Mouse (Mus musculus) urinary bladder, postnatal 36 days (tissue): ENCODE measurements around the gene Frs3.
"Not testable (repeated sequence)": the region's sequence is repeated elsewhere in the genome, so short reads cannot be mapped to it uniquely, and the experiment has no call there.

ENCODE experiments used
- DNase-seq, 2 experiments: peaks; one replicate each; pipeline ENCODE4 v3.0.0; 2022; ENCODE audit warnings: low spot score in 2 of 2, mixed read lengths in 1 of 2

Frs3 gene

DNA sequence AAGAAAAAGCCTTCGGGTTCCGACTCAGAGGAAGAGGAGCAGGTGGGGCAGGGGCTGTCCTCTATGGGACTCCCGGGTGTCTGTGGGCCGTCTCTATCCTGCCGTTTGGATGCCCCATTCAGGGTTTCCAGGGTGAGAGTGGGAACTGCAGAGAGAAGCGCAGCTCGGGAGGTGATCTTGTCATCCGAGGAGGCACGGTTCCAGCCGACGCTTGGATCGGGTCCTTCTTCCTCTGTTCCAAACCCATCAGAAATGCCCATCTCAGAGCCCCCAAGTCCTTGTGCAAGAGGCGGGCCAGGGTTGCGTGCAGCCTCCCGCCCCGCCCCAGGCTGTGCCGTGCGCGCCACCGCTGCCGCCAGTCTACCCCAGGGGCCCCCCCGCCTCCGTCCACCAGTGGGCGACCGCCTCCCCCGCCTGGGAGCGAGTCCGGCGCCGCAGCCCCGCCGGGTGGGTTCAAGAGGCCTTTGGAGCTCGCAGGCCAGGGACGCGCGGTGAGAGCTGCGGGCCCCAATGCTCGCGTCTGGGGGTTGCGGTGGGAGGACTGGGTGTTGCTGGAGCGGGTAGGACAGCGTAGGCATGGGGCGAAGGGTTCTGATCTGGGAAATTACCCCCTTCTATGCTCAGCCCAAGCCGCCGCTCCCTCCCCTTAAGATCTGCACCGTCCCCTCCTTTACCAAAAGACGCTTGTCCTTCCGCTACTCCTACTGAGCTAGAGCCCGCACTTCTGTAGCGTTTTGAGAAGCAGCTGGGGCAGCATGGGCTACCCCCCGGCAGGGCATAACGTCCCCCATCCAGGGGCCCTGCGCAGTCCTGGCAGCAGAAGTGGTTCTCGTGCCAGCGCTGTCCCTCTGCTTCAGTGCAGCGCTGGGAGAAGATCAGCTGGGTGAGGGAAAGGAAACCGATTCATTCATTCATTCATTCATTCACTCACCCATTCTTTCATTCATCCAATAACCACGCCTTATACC, at the start of gene Frs3:
Frs3 (plus strand) TSS at position 423 of the 968 bp plus-strand sequence.
- DNase-seq = peak in 1 of 2 experiments; percentile 55

DNA sequence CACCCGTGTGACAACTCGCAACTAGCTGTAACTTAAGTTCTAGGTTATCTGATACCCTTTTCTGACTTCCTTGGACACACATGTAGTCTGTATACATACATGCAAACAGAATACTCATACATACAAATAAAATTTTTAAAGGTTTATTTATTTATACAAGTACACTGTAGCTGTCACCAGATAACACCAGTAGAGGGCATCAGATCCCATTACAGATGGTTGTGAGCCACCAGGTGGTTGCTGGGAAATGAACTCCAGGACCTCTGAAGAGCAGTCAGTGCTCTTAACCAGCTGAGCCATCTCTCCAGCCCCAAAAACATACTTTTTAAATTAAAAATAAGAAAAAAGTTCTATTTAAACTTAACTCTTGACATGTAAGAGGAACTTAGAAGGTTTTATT, 45.8 kb upstream of the Frs3 start:
- DNase-seq = no peak

- peak; percentile 32 to 40 for DNase-seq
Observed at GRCm38 (mm10) chr17:47646683-47647082, 42.1 kb upstream of the Frs3 start.

DNA sequence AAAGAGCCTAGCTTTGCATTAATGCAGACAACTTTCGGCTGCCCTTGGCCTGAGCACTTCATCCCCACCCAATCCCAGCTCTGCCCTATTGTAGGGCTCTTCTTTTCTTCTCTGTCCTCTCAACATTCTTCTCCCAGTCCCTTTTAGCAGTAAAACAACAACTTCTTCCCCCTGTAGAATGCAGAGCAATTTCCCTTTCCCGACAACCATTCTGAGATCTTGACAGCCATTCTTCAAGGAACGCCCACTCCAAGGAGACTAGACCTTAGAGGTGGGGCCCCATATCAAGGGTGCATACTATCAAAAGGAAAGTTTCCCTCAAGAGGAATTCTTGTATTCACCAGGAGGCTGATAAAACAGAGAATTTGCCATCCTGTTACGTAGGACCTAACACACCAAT, 39.9 kb upstream of the Frs3 start:
- no peak for DNase-seq

GRCm38 (mm10) chr17:47651953-47652352, 36.9 kb upstream of the Frs3 start:
- no peak for DNase-seq

DNA sequence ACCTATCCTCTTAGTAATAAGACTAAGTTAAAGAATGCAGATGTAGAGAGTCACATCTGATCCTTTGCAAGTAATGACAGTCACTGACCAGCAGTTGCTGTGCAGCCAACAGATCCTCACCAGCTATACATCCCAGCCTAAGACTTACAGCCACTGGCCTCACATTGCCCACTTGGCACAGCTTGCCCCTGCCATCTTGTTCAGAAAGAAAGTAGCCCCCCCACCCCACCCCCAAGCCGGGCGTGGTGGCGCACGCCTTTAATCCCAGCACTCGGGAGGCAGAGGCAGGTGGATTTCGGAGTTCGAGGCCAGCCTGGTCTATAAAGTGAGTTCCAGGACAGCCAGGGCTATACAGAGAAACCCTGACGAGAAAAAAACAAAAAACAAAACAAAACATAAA, 34.5 kb upstream of the Frs3 start:
- not testable (repeated sequence) for DNase-seq

- no peak for DNase-seq
Observed at GRCm38 (mm10) chr17:47655697-47656096, 33.1 kb upstream of the Frs3 start.

GRCm38 (mm10) chr17:47657901-47658300, 30.9 kb upstream of the Frs3 start:
- no peak for DNase-seq

- no peak for DNase-seq
Observed at GRCm38 (mm10) chr17:47658741-47659243, 30.0 kb upstream of the Frs3 start.

DNA sequence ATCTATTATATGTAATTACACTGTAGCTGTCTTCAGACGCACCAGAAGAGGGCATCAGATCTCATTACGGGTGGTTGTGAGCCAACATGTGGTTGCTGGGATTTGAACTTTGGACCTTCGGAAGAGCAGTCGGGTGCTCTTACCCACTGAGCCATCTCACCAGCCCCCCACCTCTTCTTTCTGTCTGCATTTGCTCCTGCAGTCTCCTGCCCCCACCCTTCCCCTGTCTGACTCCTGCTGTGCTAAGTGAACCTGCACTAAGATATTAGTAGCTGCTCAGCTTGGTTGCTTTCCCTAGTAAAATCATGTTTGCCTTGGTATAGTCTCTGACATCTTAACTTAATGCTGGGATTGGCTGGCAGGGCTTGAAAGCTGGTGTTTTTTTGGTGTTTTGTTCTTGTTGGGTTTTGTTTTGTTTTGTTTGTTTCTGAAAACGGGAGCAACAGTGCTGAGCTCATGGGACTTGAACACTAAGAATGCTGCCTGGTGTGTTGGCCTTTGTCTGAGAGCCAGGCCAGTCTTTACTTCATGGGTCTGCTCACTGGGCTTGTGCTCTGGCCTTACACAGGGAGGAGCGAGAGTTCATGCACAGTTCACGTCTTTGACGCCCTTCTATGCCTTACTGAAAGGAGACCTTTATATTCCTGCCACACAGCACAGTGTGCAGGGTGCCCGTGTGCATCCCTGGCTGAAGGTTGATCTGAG, 25.7 kb upstream of the Frs3 start:
- DNase-seq = no peak

DNA sequence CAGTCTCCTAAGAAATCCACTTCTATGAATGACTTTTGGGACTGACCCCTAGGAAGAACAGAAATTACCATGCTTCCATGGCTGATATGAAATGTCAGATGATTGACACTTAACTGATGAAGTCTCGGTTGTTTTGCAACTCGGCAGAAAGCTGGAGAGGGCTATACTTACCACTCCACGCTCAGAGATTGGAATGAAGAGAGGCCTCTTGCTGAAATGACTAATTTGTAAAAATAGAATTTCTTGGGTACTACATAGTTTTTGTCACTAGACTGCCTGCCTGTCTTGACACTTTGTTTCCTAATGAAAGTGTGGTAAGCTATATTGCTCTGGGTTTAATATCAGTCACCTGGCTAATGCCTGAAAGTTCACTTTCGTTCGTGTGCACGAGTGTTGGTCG, 24.4 kb upstream of the Frs3 start:
- no peak for DNase-seq

DNA sequence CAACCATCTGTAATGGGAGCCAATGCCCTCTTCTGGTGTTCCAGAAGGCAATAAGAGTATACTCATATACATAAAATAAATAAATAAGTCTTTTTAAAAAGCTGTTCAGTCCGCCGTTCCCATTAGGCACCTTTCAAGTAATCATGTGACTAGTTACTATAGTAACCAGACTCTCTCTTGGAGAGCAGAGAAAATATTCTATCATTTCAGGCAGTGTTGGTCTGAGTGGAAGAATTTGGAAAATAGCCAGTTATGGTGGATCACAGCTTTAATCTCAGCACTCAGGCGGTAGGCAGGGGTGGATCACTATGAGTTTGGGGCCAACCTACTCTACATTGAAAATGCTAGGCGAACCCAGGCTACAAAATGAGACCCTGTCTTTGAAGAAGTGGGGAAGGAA, 19.7 kb upstream of the Frs3 start:
- no peak for DNase-seq

- DNase-seq = no peak
Observed at GRCm38 (mm10) chr17:47671988-47672310, 16.9 kb upstream of the Frs3 start.

- DNase-seq = peak; percentile 46 to 66
Observed at GRCm38 (mm10) chr17:47672311-47673111, 16.3 kb upstream of the Frs3 start.

DNA sequence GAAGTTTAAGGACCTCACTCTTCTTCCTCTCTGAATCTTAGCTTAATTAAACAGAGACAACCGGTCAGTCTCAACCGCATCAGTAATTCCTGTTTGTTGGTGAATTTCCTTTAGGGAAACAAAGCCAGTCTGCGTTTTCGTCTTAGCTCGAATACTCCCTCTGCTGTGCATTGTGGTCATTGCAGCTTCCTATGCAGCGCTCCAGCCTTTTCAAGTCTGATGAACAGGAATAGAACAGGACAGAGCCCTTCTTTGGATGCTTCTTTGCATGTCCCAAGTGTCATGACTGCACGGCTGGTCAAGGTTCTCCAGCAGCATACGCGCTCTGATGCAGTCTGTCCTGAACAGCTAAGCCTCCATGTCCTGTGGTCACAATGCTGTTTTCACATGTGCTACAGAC, 12.2 kb upstream of the Frs3 start:
- peak; percentile 50 to 69 for DNase-seq

GRCm38 (mm10) chr17:47678238-47678637, 10.6 kb upstream of the Frs3 start:
- DNase-seq = no peak

DNA sequence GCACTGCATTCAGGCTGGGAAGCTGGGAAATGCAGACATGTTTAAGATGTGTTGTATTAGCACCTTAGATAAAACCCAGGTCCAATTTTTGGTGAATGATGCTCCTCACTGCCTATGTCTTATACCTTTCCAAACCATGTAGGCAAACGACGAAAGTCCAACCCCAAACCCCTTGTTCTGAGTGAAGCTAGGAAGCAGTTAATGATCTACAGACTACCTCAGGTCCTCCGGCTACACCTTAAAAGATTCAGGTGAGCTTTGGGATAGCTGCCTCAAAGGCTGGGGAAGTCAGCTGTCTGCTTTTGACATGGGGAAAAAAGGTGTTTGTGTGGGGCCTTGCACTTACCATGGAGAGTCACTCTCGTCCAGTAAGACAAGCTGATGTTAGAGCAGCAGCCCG, 10.1 kb upstream of the Frs3 start:
- no peak for DNase-seq

DNA sequence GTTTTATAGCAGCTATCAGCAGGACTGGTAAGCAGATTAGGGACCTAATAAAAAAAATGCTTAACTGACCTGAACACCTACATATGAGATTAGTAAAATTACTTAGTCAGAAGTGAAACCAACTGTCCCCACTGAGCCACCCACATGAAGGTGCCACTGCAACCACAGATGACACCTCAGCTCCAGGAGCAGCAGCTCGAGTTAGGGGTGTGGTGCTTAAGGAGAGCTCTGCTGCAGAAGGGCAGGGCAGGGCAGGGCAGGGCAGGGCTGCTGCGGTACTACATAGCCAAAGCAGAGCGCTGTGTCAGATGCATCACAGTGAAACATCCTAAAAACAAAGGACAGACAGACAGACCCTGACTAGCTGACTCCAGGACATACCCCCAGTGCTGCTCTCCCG, 6.0 kb upstream of the Frs3 start:
- no peak for DNase-seq

GRCm38 (mm10) chr17:47687409-47688343, 1.2 kb upstream of the Frs3 start:
- DNase-seq = peak; percentile 87 to 94

- DNase-seq = no peak
Observed at GRCm38 (mm10) chr17:47688344-47688607, 554 bp upstream of the Frs3 start, which contains the start of gene Tomm6. TSS of gene Tomm6 (minus strand) at chr17:47688386.

GRCm38 (mm10) chr17:47689894-47690293, 1.1 kb downstream of the Frs3 start:
- no peak for DNase-seq
